Mouse (Mus musculus) midbrain, embryonic 14.5 days (tissue): ENCODE measurements at regions not wholly inside any gene's neighbourhood (a gene's known extent, or its start where the extent isn't known, plus 50 kb on each side); places are given as distances from the start of the nearest gene placed in this dataset.

Experiments used
- ATAC-seq: fragments of 200-750 bp; cut with Nextera tagmentation; 2 replicates; pipeline ENCODE4 v1.8.0; 2017; ENCODE audit warnings: moderate number of reproducible peaks, moderate library complexity; ENCODE audit not compliant: low FRiP score, low TSS enrichment
- DNase-seq: peaks from one replicate; pipeline ENCODE4 v3.0.0-alpha.2; 2015
- H3K27ac ChIP-seq: fragments of 300-500 bp; sonication (generic); replicated peaks from 2 replicates; pipeline ENCODE4 v1.5.1; 2014; ENCODE audit warnings: mild to moderate bottlenecking, low read depth, low read length, moderate library complexity
- H3K27me3 ChIP-seq: fragments of 300-500 bp; sonication (generic); 2 replicates; pipeline ENCODE4 v1.6.1; 2014; ENCODE audit warnings: low read length, control low read depth, mixed read lengths; ENCODE audit not compliant: control insufficient read depth, insufficient read depth
- H3K36me3 ChIP-seq: fragments of 300-500 bp; sonication (generic); 2 replicates; pipeline ENCODE4 v1.6.1; 2014; ENCODE audit warnings: low read length, control low read depth; ENCODE audit not compliant: control insufficient read depth, insufficient read depth
- H3K4me1 ChIP-seq: fragments of 300-500 bp; sonication (generic); 2 replicates; pipeline ENCODE4 v1.6.1; 2014; ENCODE audit warnings: mild to moderate bottlenecking, antibody characterized with exemption, low read length, control low read depth; ENCODE audit not compliant: control insufficient read depth, insufficient read depth
- H3K4me2 ChIP-seq: fragments of 300-500 bp; sonication (generic); 2 replicates; pipeline ENCODE4 v1.6.1; 2014; ENCODE audit warnings: mild to moderate bottlenecking, low read length, moderate library complexity
- H3K4me3 ChIP-seq: fragments of 300-500 bp; sonication (generic); replicated peaks from 2 replicates; pipeline ENCODE4 v1.5.1; 2014; ENCODE audit warnings: low read depth, low read length
- H3K9ac ChIP-seq: fragments of 300-500 bp; sonication (generic); replicated peaks from 2 replicates; pipeline ENCODE4 v1.6.1; 2014; ENCODE audit warnings: mild to moderate bottlenecking, low read length, moderate library complexity
- H3K9me3 ChIP-seq: fragments of 300-500 bp; sonication (generic); 2 replicates; pipeline ENCODE4 v1.6.1; 2016; ENCODE audit warnings: low read length, control low read depth, mixed read lengths; ENCODE audit not compliant: control insufficient read depth
- WGBS: fragments of 180-500 bp; shearing (Covaris S2); extraction: QIAGEN DNeasy Blood & Tissue Kit; methylation state at CpG from one replicate; pipeline ENCODE4 v1.1.7; 2014; 5-methylcytosine and 5-hydroxymethylcytosine counted together

GRCm38 (mm10) chr1:157017198-157017994 lies 78.0 kb upstream of the Ralgps2 start:
- 73% methylated on average over 13 of the region's 13 CpGs for WGBS
- DNase-seq = no peak
- Histone ChIP-seq H3K9ac (no peak overlapping the region), H3K4me1 (no peaks in the 10 kb centered on the region), H3K27ac (no peak overlapping the region), H3K36me3 (no peaks in the 10 kb centered on the region), H3K4me2 (no peak overlapping the region), H3K4me3 (no peak overlapping the region), H3K27me3 (no peaks in the 10 kb centered on the region), H3K9me3 (no peaks in the 10 kb centered on the region)
- ATAC-seq = no peak

GRCm38 (mm10) chr1:157016625-157017024 lies 77.2 kb upstream of the Ralgps2 start:
- H3K9ac ChIP-seq = no peak overlapping the region
- DNase-seq (no peak), ATAC-seq (no peak)
- H3K4me2 ChIP-seq = no peak overlapping the region
- H3K27me3 ChIP-seq = no peaks in the 10 kb centered on the region
- H3K27ac ChIP-seq = no peak overlapping the region
- H3K4me3 ChIP-seq = no peak overlapping the region
- H3K36me3 ChIP-seq = no peaks in the 10 kb centered on the region
- WGBS = 33% methylated on average over 8 of the region's 8 CpGs
- no peaks in the 10 kb centered on the region for H3K9me3 ChIP-seq
- H3K4me1 ChIP-seq = no peaks in the 10 kb centered on the region

GRCm38 (mm10) chr1:157014532-157015497 lies 75.4 kb upstream of the Ralgps2 start:
- no peak for DNase-seq
- WGBS = 91% methylated on average over 17 of the region's 17 CpGs
- ATAC-seq = no peak

GRCm38 (mm10) chr1:157013669-157014048 lies 74.2 kb upstream of the Ralgps2 start:
- H3K4me3 ChIP-seq = no peak overlapping the region

More at GRCm38 (mm10) chr1:157014532-157015497, 75.4 kb upstream of the Ralgps2 start:
- no peaks in the 10 kb centered on the region for H3K4me1 ChIP-seq
- H3K4me3 ChIP-seq = no peak overlapping the region
- no peaks in the 10 kb centered on the region for H3K9me3 ChIP-seq
- no peak overlapping the region for H3K27ac ChIP-seq
- no peak overlapping the region for H3K4me2 ChIP-seq
- no peak overlapping the region for H3K9ac ChIP-seq
- H3K27me3 ChIP-seq = no peaks in the 10 kb centered on the region
- H3K36me3 ChIP-seq = no peaks in the 10 kb centered on the region

GRCm38 (mm10) chr1:157012950-157013668 lies 73.7 kb upstream of the Ralgps2 start:
- WGBS = 80% methylated on average over 7 of the region's 7 CpGs
- H3K9me3 ChIP-seq = no peaks in the 10 kb centered on the region
- no peaks in the 10 kb centered on the region for H3K36me3 ChIP-seq
- H3K4me3 ChIP-seq = no peak overlapping the region
- no peak overlapping the region for H3K4me2 ChIP-seq
- no peak for ATAC-seq
- no peaks in the 10 kb centered on the region for H3K4me1 ChIP-seq
- H3K27ac ChIP-seq = no peak overlapping the region
- H3K27me3 ChIP-seq = no peaks in the 10 kb centered on the region
- no peak for DNase-seq
- no peak overlapping the region for H3K9ac ChIP-seq

More at GRCm38 (mm10) chr1:157013669-157014048, 74.2 kb upstream of the Ralgps2 start:
- Histone ChIP-seq H3K4me2 (no peak overlapping the region), H3K27ac (no peak overlapping the region), H3K9me3 (no peaks in the 10 kb centered on the region), H3K36me3 (no peaks in the 10 kb centered on the region), H3K4me1 (no peaks in the 10 kb centered on the region), H3K27me3 (no peaks in the 10 kb centered on the region), H3K9ac (no peak overlapping the region)
- DNase-seq (no peak), ATAC-seq (no peak)
- 74% methylated on average over 7 of the region's 7 CpGs for WGBS

- DNase-seq = no peak
- 88% methylated on average over 6 of the region's 6 CpGs for WGBS
- Histone ChIP-seq H3K9ac (no peak overlapping the region), H3K4me3 (no peak overlapping the region), H3K36me3 (no peaks in the 10 kb centered on the region), H3K27ac (no peak overlapping the region), H3K9me3 (no peaks in the 10 kb centered on the region), H3K4me1 (no peaks in the 10 kb centered on the region), H3K4me2 (no peak overlapping the region), H3K27me3 (no peaks in the 10 kb centered on the region)
- ATAC-seq = no peak
These were observed 71.8 kb upstream of the Ralgps2 start for GRCm38 (mm10) chr1:157011226-157011625.

GRCm38 (mm10) chr1:157009427-157009826 lies 70.0 kb upstream of the Ralgps2 start:
- H3K9ac ChIP-seq = no peak overlapping the region
- H3K27ac ChIP-seq = no peak overlapping the region
- no peaks in the 10 kb centered on the region for H3K36me3 ChIP-seq
- WGBS = 80% methylated on average over 9 of the region's 9 CpGs
- H3K27me3 ChIP-seq = no peaks in the 10 kb centered on the region
- H3K9me3 ChIP-seq = no peaks in the 10 kb centered on the region
- no peak overlapping the region for H3K4me2 ChIP-seq
- no peaks in the 10 kb centered on the region for H3K4me1 ChIP-seq
- no peak overlapping the region for H3K4me3 ChIP-seq
- no peak for ATAC-seq
- DNase-seq = no peak

- H3K27ac ChIP-seq = no peak overlapping the region
- no peaks in the 10 kb centered on the region for H3K36me3 ChIP-seq
- no peaks in the 10 kb centered on the region for H3K9me3 ChIP-seq
- H3K4me2 ChIP-seq = no peak overlapping the region
- no peaks in the 10 kb centered on the region for H3K4me1 ChIP-seq
- H3K27me3 ChIP-seq = no peaks in the 10 kb centered on the region
- no peak overlapping the region for H3K4me3 ChIP-seq
- H3K9ac ChIP-seq = no peak overlapping the region
- 90% methylated on average over 4 of the region's 4 CpGs for WGBS
- ATAC-seq = no peak
- DNase-seq = no peak
These were observed 68.7 kb upstream of the Ralgps2 start for GRCm38 (mm10) chr1:157007891-157008730.
